Mouse (Mus musculus) CH12.LX (cell line): ENCODE measurements around the gene Tbc1d23.

Experiments used
- CTCF ChIP-seq, 2 experiments: IDR thresholded peaks in 1 of 2; conservative IDR thresholded peaks in 1 of 2; 2 replicates each; pipeline ENCODE4 v1.5.1; 2011 to 2012; ENCODE audit warnings: low read depth in 2 of 2, low read length in 2 of 2, improper control_type of control experiment in 1 of 2, inconsistent platforms in 1 of 2, mild to moderate bottlenecking in 1 of 2, moderate library complexity in 1 of 2
- ETS1 ChIP-seq: conservative IDR thresholded peaks from 2 replicates; pipeline ENCODE4 v1.6.1; 2012; ENCODE audit warnings: low read depth, mild to moderate bottlenecking, inconsistent platforms, low read length, improper control_type of control experiment, moderate library complexity
- JUN ChIP-seq: IDR thresholded peaks from 2 replicates; pipeline ENCODE4 v1.6.1; 2011; ENCODE audit warnings: low read depth, mild to moderate bottlenecking, low read length, improper control_type of control experiment, moderate library complexity; ENCODE audit not compliant: insufficient read depth
- MYC ChIP-seq: IDR thresholded peaks from 2 replicates; pipeline ENCODE4 v1.6.1; 2011; ENCODE audit warnings: low read depth, mild to moderate bottlenecking, improper control_type of control experiment, low read length
- NRF1 ChIP-seq: IDR thresholded peaks from 2 replicates; pipeline ENCODE4 v1.6.1; 2014; ENCODE audit warnings: low read depth, mild to moderate bottlenecking, inconsistent platforms, low read length, improper control_type of control experiment, moderate library complexity
- POLR2A ChIP-seq: IDR thresholded peaks from 2 replicates; pipeline ENCODE4 v1.6.1; 2011; ENCODE audit warnings: low read depth, mild to moderate bottlenecking, improper control_type of control experiment, low read length
- RCOR1 ChIP-seq: conservative IDR thresholded peaks from 2 replicates; pipeline ENCODE4 v1.6.1; 2012; ENCODE audit warnings: low read depth, mild to moderate bottlenecking, inconsistent platforms, low read length, improper control_type of control experiment
- SMC3 ChIP-seq: IDR thresholded peaks from 2 replicates; pipeline ENCODE4 v1.6.1; 2011; ENCODE audit warnings: low read depth, low read length, improper control_type of control experiment
- TCF12 ChIP-seq: IDR thresholded peaks from 2 replicates; pipeline ENCODE4 v1.6.1; 2014; ENCODE audit warnings: low read depth, mild to moderate bottlenecking, inconsistent platforms, low read length, improper control_type of control experiment
- ZC3H11A ChIP-seq: IDR thresholded peaks from 2 replicates; pipeline ENCODE4 v1.6.1; 2012; ENCODE audit warnings: low read depth, mild to moderate bottlenecking, inconsistent platforms, low read length, improper control_type of control experiment

GRCm38 (mm10) chr16:57166086-57166485 is 65.2 kb downstream of the Tbc1d23 start:
- no peak for TF ChIP-seq TCF12
- no peak for TF ChIP-seq POLR2A
- no peak for TF ChIP-seq ETS1
- TF ChIP-seq MYC, result no peak
- TF ChIP-seq JUN, result no peak
- no peak for TF ChIP-seq SMC3
- no peak for TF ChIP-seq CTCF (conservative IDR thresholded peaks at IDR 0.05 in 1 of 2, IDR thresholded peaks at IDR 0.05 in 1 of 2; ENCODE audit: low read depth in 2 of 2, low read length in 2 of 2)
- TF ChIP-seq ZC3H11A, result no peak
- no peak for TF ChIP-seq NRF1
- TF ChIP-seq RCOR1, result no peak
